Mouse (Mus musculus) hematopoietic stem cell, adult 5-6 weeks (primary cell): Measurements from ENCODE around the gene Nt5c3b. TPM values are rescaled to one million over a fixed set of nuclear protein-coding genes. Genes with fewer than 3 reads are reported as not detected.

ENCODE experiments used
- ATAC-seq, 2 experiments: fragments of 125-278 bp in 1 of 2; replicated peaks in 1 of 2; 2 replicates each; pipeline ENCODE4 v1.8.0; 2016 to 2017; ENCODE audit warnings: inconsistent platforms in 2 of 2, mild to moderate bottlenecking in 2 of 2, moderate number of reproducible peaks in 2 of 2, low read depth in 1 of 2, moderate TSS enrichment in 1 of 2; ENCODE audit not compliant: low FRiP score in 2 of 2, poor library complexity in 2 of 2, severe bottlenecking in 2 of 2, insufficient read depth in 1 of 2, low TSS enrichment in 1 of 2
- total RNA-seq: library from RNA; stranded (forward); fragments of 172-1452, 232-1000 nt; gene quantifications from 2 replicates; pipeline ENCODE4 v1.2.3, GENCODE M21; 2017

The Nt5c3b gene
- total RNA-seq, 1 experiment from 2014 or later: 50.2 TPM

DNA sequence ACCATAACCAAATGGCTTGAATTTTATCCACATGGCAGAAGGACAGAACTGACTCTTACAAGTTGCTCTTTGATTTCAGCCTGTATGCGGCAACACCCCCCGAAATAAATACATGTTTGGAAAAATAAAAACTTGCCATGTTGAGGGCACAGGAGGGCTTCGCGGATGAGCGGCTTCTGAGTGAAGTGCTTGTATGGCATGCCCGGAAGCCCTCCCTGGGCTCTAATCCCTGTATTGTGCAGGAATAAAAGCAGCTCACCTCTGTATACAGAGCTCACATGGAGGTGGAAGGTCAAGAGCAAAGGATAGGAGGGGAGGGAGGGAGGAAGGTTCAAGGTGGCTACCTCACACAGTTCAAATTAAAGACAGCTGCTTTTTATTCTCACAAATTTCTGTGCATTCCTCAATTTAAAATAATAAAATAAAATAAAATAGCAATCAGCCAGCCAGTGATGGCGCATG lies 49.7 kb downstream of the Nt5c3b start:
- no peak for ATAC-seq

DNA sequence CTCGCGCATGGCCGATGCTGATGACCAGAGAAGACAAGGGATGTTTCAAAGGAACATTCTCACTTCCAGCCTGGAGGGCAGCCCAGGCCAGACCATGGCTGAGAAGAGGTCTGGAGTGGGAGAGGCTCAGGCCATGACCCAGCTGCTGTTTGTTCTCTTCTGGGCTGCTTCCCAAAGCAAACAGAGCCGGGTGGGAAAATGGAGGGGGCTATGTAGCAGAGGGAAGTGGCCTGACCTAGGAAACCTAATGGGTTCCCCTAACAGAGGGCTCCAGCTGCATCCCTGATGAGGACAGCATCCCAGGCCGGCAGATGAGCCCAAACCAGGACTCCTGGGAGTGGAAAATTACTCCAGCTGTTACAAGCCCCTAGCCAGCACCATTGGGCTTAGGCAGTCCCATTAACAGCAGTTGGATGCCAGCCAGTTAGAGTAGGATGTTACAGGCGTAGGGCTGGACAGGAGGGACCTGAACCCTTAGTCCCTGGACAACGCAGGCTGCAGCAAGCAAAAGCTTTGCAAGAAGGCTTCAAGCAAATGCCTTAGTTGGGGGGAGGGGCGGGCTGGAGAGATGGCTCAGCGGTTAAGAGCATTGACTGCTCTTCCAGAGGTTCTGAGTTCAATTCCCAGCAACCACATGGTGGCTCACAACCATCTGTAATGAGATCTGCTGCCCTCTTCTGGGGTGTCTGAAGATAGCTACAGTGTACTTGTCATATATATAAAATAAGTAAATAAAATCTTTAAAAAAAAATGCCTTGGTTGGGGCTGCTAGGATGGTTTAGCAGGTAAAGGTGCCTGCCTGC lies 50.3 kb downstream of the Nt5c3b start:
- no peak for ATAC-seq

DNA sequence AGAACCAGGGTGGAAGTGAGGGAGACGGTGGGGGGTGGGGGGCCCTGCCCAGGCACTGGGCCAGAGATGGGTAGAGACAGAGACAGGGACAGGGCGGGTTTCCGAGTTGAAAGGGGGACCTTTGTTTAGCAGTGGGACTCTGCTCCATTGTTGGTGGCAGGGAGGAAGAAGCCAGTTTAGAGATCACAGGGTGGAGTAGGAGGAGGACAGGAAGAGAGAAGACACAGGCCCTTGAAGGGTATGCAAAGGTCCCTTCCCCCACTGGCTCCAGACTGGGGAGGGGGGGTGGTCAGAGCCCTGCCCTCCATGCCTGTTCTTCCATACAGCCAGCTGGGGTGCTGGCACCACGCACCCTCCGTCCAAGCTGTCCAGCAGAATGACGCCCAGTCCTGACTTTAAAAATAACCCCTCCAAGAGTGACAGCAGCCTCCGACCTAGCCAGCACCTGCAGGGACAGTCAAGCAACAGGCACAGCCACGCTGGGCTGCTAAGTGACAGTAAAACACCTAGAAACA lies 51.6 kb downstream of the Nt5c3b start:
- ATAC-seq: no peak

DNA sequence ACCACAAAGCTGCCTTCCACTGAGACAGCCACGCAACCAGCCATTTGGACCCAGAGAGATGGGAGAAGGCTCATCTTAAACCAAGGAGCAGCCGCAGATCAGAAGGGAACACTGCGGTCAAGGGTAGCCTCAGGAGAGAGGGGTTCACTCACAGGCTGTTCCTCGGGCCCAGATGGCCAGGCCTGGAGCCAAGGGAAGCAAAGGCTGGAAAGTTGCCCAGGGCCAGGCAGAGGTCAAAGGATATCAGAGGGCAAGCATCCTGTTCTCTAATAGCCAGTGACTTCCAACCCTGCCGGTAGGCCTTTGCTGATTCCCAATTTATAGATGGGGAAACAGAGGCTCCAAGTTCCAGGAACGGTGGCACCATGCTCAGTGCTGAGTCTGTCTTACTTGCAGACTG lies 53.0 kb downstream of the Nt5c3b start:
- no peak for ATAC-seq

DNA sequence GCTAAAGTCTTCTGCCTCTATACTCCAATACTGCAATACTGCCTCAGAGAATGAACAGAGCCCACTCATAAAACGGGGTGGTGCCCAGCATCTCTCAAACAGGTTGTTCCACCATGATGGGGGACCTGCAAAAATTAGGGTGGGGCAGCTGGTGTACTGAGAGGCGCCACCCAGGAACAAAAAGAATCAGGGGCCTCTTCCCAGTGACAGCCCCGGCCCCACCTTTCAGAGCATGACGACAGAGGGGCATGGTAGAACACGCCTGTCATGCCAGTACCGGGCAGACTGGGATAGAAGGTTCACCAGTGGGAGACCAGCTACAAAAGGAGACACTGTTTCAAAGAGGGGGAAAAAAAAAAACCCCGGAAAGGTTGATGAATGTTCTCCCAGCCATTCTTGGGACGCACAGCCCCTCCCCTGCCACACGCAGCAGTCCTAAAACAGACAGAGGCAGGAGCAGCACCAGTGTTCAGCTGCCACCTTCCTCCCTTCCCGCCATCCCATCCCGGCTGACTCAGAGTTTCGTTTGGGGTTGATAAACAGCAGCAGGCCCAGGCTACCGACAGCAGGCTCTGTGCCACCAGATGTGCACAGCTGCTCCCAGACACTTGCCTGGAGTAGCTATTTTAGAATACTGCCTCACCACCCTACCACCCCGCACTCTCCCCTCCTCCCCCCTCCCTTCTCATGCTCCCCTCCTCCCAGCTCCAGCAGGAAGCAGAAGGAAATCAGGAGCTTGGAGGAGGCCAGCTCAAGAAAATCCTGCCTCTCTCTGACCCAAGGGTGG lies 53.8 kb downstream of the Nt5c3b start:
- ATAC-seq: no peak

DNA sequence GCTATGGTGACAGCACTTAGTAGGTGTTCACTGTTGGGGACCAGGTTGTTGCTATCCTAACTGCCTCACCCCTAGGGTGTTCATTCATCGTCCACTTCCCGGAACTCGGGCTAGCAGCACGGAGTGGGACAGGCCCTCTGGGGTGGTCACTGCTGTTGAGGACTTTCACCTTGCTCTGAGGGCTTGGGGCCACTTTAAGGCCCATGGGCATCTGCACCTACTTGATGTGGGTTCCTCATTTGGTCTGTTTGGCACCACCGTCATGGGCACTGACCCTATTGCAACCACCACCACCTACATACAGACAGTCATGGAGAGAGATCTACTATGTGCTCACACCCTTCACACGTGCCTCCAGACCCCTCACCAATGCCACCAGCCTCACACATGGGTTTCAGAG lies 54.5 kb downstream of the Nt5c3b start:
- ATAC-seq: no peak

DNA sequence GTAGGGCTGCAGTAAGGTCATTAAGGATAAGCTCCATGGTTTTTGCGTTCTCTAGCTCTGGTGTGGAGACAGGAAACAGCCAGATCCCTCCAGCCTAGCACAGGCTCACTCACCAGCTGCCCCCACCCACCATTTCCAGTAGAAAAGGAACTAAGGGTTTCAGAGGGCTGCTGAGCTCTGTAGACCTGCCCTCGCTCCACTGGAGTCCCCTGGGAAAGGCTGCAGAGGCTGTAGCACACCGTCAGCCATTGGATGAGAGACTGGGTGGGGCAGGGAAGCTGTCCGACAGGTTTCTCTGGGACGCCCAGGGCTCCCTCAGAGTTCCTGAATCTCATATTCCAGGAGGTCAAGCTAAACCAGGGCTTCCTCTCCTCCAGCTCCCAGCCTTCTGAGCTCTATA lies 55.0 kb downstream of the Nt5c3b start:
- ATAC-seq: no peak

DNA sequence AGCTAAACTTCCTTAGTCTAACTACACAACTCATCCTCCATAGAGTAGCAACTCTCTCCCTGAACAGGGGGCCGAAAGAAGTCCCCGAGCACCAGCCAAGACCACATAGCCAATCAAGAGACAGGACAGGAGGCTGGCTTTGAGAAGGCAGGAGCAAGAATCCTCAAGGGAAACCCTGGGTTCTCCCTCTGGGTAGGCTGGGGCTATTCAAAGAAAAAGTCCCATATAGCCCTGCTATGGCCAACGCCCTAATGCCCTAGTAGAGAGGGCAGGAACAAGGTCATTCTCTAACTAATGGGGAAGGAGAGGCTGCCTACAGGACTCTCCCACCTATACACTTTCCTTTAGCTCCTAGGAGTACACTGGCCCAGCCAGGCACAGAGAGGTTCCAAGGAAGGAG lies 56.6 kb downstream of the Nt5c3b start:
- no peak for ATAC-seq

DNA sequence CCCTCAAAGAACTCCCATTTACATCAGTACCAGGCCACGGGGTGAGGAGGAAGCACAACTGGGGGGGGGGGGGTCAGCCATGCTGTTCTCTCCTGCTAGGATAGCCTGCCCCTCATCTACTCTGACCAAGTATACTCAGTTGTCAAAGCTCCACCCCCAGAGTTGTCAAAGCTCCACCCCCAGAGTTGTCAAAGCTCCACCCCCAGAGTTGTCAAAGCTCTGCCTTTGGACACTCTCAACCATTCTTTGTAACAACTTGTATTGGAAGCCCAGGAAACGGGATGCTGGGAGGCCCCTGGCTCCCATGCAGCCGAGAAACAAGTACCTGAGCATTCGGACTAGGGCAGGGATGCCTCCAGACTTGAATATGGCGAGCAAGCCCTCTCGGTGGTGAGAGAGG lies 58.9 kb downstream of the Nt5c3b start:
- ATAC-seq: no peak

DNA sequence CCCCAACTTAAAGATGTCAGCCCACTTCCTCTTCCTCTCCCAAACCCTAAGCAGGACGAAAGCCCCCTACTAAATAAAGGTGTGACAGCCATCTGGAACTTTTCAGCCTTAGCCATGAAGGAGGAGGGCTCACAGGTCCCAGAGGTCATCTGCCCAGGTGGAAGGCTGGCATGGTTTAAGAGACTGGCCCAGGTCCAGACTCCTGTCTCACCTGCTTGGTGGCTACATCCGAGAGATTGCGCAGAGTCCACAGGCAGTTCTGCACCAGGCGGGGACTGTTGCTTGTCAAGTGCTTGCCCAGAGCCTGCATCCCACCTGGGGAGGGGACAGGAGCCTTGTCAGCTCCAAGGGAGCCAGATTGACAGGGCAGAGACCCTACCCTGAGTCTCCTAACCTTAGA lies 62.3 kb downstream of the Nt5c3b start:
- ATAC-seq: no peak

DNA sequence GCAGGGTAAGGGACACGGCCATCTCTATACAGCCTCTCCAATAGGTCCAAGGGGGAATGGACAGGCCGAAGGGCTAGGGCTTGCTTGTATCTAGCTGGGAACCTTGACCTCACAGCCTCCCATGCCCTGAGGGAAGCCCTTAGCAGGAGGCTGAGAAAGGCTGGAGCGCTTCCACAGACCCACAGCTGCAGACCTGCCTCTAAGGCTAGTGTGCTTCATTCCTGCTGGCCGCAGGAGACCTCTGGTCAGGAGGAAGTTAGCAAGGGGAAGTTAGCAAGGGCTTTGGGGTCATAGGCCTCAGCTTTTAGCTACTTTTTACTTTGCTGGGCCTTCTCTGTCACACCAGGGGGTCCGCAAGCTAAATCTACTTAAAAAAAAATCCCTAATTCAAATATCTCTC lies 63.2 kb downstream of the Nt5c3b start:
- ATAC-seq: no peak

DNA sequence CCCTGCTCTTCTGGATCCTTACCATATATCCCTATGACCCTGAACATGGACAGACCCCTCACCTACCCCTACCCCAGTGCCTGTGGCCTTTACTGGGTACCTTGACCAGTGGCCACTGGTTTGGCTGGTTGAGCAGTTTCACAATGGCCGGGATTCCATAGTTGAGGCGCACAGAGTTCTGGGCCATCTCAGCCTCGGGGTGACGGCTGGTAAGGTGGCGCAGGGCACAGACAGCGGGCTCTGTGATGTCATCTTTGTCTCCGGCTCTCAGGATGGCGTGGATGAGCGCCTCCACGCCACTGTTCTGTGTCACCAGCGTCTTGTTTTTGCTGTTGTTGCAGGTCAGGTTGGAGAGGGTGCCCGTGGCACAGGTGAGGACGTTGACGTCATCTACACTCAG lies 63.6 kb downstream of the Nt5c3b start:
- ATAC-seq: no peak

DNA sequence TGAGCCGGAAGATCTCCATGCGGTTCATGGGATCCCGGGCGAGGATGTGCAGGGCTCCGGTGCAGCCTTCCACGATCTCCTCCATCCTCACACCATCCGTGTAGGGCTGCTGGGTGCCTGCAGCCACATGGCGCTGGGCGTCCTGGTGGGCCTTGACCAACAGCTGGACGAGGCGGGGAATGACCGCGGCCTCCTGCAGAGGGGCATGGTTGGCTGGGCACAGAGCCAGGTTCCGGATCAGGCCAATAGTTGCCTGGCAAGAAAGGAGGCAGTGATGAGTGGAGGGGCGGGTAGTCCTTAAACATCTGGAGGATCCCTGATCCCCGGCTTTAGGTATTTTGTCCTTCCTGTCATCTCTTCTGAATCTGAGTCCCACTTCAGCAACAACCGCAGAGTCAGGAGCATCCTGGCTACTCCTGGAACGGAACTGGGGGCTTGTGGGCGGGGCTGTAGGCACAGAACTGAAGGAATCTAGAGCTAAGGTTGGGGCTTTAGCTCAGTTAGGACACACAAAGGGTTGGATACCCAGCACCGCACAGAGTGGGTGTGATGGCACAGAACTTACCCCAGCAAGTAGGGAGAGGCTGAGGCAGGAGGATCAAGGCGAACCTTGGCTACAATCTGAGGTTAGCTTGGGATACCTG lies 64.7 kb downstream of the Nt5c3b start:
- ATAC-seq: no peak

DNA sequence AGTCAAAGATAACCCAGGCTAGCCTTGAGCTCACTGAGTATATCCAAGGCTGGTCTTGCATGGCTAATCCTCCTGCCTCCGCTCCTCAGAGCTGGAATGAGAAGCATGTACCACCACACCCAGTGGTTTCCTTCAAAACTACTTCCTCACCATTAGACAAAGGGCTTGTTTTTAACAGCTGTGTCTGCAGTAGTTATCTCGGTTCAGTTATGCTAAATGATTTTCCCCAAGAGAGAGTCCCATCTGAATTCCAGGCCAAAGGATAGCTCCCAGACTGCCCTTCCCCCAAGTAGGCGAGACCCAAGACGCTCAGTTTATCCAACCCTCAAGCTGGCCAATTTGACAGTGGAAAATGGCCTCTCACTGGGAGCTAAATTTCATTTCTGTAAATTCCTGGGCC lies 65.6 kb downstream of the Nt5c3b start:
- ATAC-seq: no peak

DNA sequence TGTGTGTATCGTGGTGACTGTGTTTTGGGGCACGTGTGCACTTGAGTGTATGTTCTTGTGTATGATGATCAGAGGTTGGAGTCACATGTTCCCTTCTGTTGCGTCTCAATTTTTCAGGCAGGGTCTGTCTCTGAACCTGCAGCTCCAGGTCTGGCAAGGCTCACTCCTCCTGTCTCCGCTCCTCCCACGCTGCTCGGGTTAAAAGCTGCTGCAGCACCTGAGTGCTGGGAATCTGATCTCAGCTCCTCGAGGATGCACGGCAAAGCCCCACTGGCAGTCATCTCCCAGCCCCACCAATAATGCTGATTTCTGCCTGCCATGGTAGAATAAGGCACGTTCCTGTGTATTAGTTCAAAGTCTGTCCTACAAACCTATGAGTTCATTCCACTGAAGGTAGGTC lies 66.5 kb downstream of the Nt5c3b start:
- no peak for ATAC-seq
